Mouse (Mus musculus): ENCODE data around the gene Eln.

GRCm38 (mm10) chr5:134754096-134754495 lies 7.0 kb upstream of the Eln start:
- TF ChIP-seq POLR2A (IDR thresholded peaks at IDR 0.05; ENCODE audit: control insufficient read depth in 1 of 2, insufficient read depth in 1 of 2, low read depth in 1 of 2, low read length in 2 of 2, poor library complexity in 1 of 2) (no peak), E2F4 (IDR thresholded peaks at IDR 0.05; ENCODE audit: borderline replicate concordance, low read depth, low read length) (no peak), POLR2AphosphoS2 (IDR thresholded peaks at IDR 0.05; ENCODE audit: low read length) (no peak), USF1 (IDR thresholded peaks at IDR 0.05; ENCODE audit: low read depth, low read length) (no peak), CTCF (IDR thresholded peaks at IDR 0.05 in 2 of 3, conservative IDR thresholded peaks at IDR 0.05 in 1 of 3; ENCODE audit: control insufficient read depth in 1 of 3, insufficient read depth in 1 of 3, low read depth in 2 of 3, low read length in 3 of 3, poor library complexity in 1 of 3, severe bottlenecking in 1 of 3) (no peak)

Data from MEL (cell line).